Mouse (Mus musculus) limb, embryonic 14.5 days (tissue): ENCODE measurements around the gene Zdhhc21. TPM values are rescaled to one million over a fixed set of nuclear protein-coding genes. Genes with fewer than 3 reads are reported as not detected.

Experiments used
- ATAC-seq: fragments of 200-750 bp; cut with Nextera tagmentation; 2 replicates; pipeline ENCODE4 v1.8.0; 2017; ENCODE audit warnings: low read depth, moderate number of reproducible peaks, moderate TSS enrichment; ENCODE audit not compliant: low FRiP score
- DNase-seq: peaks from one replicate; pipeline ENCODE4 v3.0.0-alpha.2; 2015; ENCODE audit warnings: low spot score
- H3K27ac ChIP-seq: fragments of 300-500 bp; sonication (generic); replicated peaks from 2 replicates; pipeline ENCODE4 v1.5.1; 2014; ENCODE audit warnings: low read depth, mild to moderate bottlenecking, low read length, moderate library complexity, mixed read lengths
- H3K27me3 ChIP-seq: fragments of 300-500 bp; sonication (generic); 2 replicates; pipeline ENCODE4 v1.6.1; 2014; ENCODE audit warnings: low read length, mixed read lengths; ENCODE audit not compliant: control insufficient read depth, insufficient read depth
- H3K36me3 ChIP-seq: fragments of 300-500 bp; sonication (generic); 2 replicates; pipeline ENCODE4 v1.6.1; 2014; ENCODE audit warnings: mild to moderate bottlenecking, low read length, moderate library complexity, mixed read lengths; ENCODE audit not compliant: control insufficient read depth, insufficient read depth
- H3K4me1 ChIP-seq: fragments of 300-500 bp; sonication (generic); 2 replicates; pipeline ENCODE4 v1.6.1; 2014; ENCODE audit warnings: antibody characterized with exemption, low read length, mixed read lengths; ENCODE audit not compliant: control insufficient read depth, insufficient read depth
- H3K4me2 ChIP-seq: fragments of 300-500 bp; sonication (generic); replicated peaks from 2 replicates; pipeline ENCODE4 v1.6.1; 2014; ENCODE audit warnings: low read depth, mild to moderate bottlenecking, low read length, moderate library complexity; ENCODE audit not compliant: severe bottlenecking
- H3K4me3 ChIP-seq: fragments of 300-500 bp; sonication (generic); replicated peaks from 2 replicates; pipeline ENCODE4 v1.5.1; 2014; ENCODE audit warnings: low read length
- H3K9ac ChIP-seq: fragments of 300-500 bp; sonication (generic); 2 replicates; pipeline ENCODE4 v1.6.1; 2014; ENCODE audit warnings: mild to moderate bottlenecking, low read depth, low read length, moderate library complexity; ENCODE audit not compliant: severe bottlenecking
- H3K9me3 ChIP-seq: fragments of 300-500 bp; sonication (generic); 2 replicates; pipeline ENCODE4 v1.6.1; 2016; ENCODE audit warnings: low read length; ENCODE audit not compliant: control insufficient read depth
- POLR2A ChIP-seq: fragments of 200-500 bp; IDR thresholded peaks from 2 replicates; pipeline ENCODE4 v1.8.0; 2012; ENCODE audit warnings: inconsistent platforms, mild to moderate bottlenecking, moderate library complexity, borderline replicate concordance; ENCODE audit not compliant: insufficient read depth, insufficient read length; ENCODE audit errors: extremely low read depth
- WGBS: fragments of 180-500 bp; shearing (Covaris S2); extraction: QIAGEN DNeasy Blood & Tissue Kit; methylation state at CpG from one replicate; pipeline ENCODE4 v1.1.7; 2014; 5-methylcytosine and 5-hydroxymethylcytosine counted together
- polyA plus RNA-seq, 2 experiments: library from polyadenylated mRNA; depleted of rRNA in 1 of 2; stranded (reverse) in 1 of 2; unstranded in 1 of 2; fragments of >200 nt; fragmentation: Nextera tagmentation in 1 of 2; extraction: Ambion mirVana in 1 of 2; gene quantifications; 2 replicates each; pipeline versions ENCODE4 v1.2.1 to v1.2.3; 2012 to 2014

The Zdhhc21 gene
- polyA plus RNA-seq, 2 experiments = 11.1 to 12.5 TPM

DNA sequence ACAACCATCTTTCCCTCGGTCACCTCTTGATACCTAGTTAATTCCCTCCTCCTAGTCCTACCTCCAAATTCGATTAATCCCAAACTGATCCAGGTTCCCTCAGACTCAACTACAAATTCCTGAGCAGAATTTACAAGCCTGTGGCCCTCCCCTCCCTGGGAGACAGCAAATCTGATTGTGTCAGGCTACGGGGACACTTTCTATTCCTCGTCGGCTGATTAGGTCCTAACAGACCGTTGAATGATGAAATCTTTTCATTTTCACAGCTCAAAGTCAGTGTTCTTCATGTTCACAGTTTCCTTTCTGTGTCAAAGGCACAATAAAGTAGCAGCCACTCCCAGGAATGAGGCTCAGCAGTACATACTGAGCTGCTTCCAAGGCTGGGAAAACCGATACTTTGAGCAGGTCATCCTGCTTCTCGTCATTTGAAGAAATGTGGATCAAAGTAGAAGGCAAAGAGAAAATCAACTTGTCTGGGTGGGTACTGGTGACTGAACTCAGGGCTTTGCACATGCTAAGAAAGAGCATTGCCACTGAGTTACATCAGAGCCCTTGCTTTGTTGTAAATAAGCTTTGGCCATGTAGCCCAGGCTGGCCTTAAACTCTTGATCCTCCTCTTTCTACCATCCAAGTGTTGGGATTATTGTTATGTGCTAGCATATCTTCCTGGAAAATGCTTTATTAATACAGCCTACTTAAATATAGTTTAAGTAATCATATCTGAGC is 5.4 kb upstream of the Zdhhc21 start:
- no peak for TF ChIP-seq POLR2A
- no peak for DNase-seq
- no peak overlapping the region for H3K9ac ChIP-seq
- no peaks in the 10 kb centered on the region for H3K27me3 ChIP-seq
- WGBS = 78% methylated on average over 8 of the region's 8 CpGs
- H3K36me3 ChIP-seq = no peaks in the 10 kb centered on the region
- no peak overlapping the region for H3K27ac ChIP-seq
- H3K4me1 ChIP-seq = no peaks in the 10 kb centered on the region
- no peak overlapping the region for H3K4me3 ChIP-seq
- no peak for ATAC-seq
- no peaks in the 10 kb centered on the region for H3K9me3 ChIP-seq
- H3K4me2 ChIP-seq = no peak overlapping the region

GRCm38 (mm10) chr4:82863316-82863715 is 3.6 kb upstream of the Zdhhc21 start:
- Histone ChIP-seq H3K27ac (no peak overlapping the region), H3K4me3 (no peak overlapping the region), H3K9ac (no peak overlapping the region), H3K27me3 (no peaks in the 10 kb centered on the region), H3K4me2 (no peak overlapping the region), H3K9me3 (no peaks in the 10 kb centered on the region), H3K36me3 (no peaks in the 10 kb centered on the region), H3K4me1 (peaks cover 9% of the 10 kb centered on the region)
- no peak for ATAC-seq
- WGBS = 76% methylated on average over 8 of the region's 8 CpGs
- DNase-seq = no peak
- TF ChIP-seq POLR2A = no peak

DNA sequence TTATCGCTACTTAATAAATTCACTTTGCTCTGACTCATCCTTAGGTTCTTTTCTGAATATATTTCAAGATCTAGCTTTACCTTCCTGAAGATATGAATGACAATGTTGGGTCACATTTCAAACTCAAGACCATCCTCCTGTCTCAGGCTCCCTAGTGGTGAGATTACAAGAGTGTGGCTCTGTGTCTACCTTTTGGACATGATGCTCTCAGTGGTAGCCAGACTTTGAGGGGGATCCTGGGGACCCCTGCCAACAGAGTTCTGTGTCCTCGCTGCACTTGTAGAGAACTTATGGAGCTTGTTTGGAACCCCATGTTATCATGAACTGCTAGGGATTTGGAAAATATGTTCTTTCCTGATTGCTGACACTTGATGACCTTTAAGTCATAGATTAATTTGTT is 1.7 kb upstream of the Zdhhc21 start:
- Histone ChIP-seq H3K36me3 (no peaks in the 10 kb centered on the region), H3K9me3 (no peaks in the 10 kb centered on the region), H3K4me2 (no peak overlapping the region), H3K4me3 (no peak overlapping the region), H3K4me1 (peaks cover 10% of the 10 kb centered on the region), H3K9ac (no peak overlapping the region), H3K27me3 (no peaks in the 10 kb centered on the region), H3K27ac (no peak overlapping the region)
- DNase-seq (no peak), ATAC-seq (no peak)
- no peak for TF ChIP-seq POLR2A
- WGBS = 92% methylated on average over 2 of the region's 2 CpGs

GRCm38 (mm10) chr4:82860566-82860965 is 808 bp upstream of the Zdhhc21 start:
- 46% methylated on average over 3 of the region's 3 CpGs for WGBS
- TF ChIP-seq POLR2A = no peak
- ATAC-seq (no peak), DNase-seq (no peak)
- H3K27ac ChIP-seq = no peak overlapping the region
- no peaks in the 10 kb centered on the region for H3K36me3 ChIP-seq
- no peak overlapping the region for H3K4me3 ChIP-seq
- H3K4me1 ChIP-seq = peaks cover 10% of the 10 kb centered on the region
- no peaks in the 10 kb centered on the region for H3K27me3 ChIP-seq
- no peak overlapping the region for H3K9ac ChIP-seq
- no peaks in the 10 kb centered on the region for H3K9me3 ChIP-seq
- no peak overlapping the region for H3K4me2 ChIP-seq

GRCm38 (mm10) chr4:82858431-82859010 is 1.2 kb downstream of the Zdhhc21 start:
- Histone ChIP-seq H3K9ac (peak overlapping the region; percentile 90), H3K9me3 (no peaks in the 10 kb centered on the region), H3K4me1 (peaks cover 10% of the 10 kb centered on the region), H3K36me3 (no peaks in the 10 kb centered on the region), H3K4me2 (peak overlapping the region; percentile 78), H3K27me3 (no peaks in the 10 kb centered on the region), H3K4me3 (peak overlapping the region; percentile 84), H3K27ac (peak overlapping the region; percentile 83; the same call in 1 of the 2 replicates)
- peak; percentile 7; the same call in 1 of the 2 replicates for ATAC-seq
- no peak for TF ChIP-seq POLR2A
- DNase-seq = no peak
- WGBS = 26% methylated on average over 4 of the region's 4 CpGs
